Mouse (Mus musculus): ENCODE results near the gene Pik3cb. TPM values are rescaled to one million over a fixed set of nuclear protein-coding genes. Genes with fewer than 3 reads are reported as not detected.

Pik3cb gene
- polyA plus RNA-seq, 1 experiment from 2014 or later = 2.3 TPM

DNA sequence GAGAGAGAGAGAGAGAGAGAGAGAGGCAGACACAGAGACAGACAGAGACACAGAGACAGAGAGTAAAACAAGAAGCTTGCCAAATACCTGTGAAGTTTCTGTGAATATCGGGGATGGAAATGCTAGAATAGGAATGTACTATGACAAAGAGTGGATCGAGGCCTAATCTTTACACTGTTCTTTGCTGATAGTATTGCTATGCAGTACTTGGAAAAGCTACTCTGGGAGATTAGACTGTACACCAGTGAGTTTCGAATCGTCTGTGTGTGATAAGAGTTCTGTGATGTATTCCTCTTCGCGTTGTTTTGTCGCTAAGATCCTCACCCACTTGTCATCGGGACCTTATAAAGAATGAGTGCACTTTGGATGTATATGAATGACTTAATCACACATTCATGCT lies 1.2 kb upstream of the Pik3cb start:
- ATAC-seq (ENCODE audit: low FRiP score, low read depth) = no peak
- no peak overlapping the region for H3K27ac ChIP-seq
- H3K4me2 ChIP-seq (replicated peaks) = no peak overlapping the region
- H3K27me3 ChIP-seq (replicated peaks) = no peaks in the 10 kb centered on the region; the same call in 1 of the 2 replicates
- 80% methylated on average over 8 of the region's 8 CpGs for WGBS
- H3K9ac ChIP-seq = no peak overlapping the region
- no peaks in the 10 kb centered on the region for H3K9me3 ChIP-seq
- no peaks in the 10 kb centered on the region for H3K36me3 ChIP-seq
- peaks cover 13% of the 10 kb centered on the region for H3K4me1 ChIP-seq
- no peak overlapping the region for H3K4me3 ChIP-seq

DNA sequence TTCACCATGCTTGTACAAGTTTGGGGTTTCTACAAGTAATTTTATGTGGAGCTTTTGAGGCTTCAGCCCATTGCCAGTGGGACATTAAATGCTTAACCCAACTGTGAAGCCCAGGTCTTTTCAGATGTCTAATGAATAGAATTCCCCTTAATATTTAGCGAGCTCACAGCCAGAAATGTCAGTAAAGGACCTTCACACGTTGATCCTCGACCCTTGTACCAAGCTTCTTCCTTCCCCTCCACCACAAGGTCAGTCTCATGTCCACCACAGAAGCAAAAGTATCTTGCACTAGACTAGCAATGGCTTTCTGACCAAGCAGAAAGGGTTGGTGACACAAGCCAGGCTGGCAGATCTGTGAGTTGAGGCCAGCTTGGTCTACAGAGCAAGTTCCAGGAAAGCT lies 750 bp upstream of the Pik3cb start:
- no peak overlapping the region for H3K4me3 ChIP-seq

DNA sequence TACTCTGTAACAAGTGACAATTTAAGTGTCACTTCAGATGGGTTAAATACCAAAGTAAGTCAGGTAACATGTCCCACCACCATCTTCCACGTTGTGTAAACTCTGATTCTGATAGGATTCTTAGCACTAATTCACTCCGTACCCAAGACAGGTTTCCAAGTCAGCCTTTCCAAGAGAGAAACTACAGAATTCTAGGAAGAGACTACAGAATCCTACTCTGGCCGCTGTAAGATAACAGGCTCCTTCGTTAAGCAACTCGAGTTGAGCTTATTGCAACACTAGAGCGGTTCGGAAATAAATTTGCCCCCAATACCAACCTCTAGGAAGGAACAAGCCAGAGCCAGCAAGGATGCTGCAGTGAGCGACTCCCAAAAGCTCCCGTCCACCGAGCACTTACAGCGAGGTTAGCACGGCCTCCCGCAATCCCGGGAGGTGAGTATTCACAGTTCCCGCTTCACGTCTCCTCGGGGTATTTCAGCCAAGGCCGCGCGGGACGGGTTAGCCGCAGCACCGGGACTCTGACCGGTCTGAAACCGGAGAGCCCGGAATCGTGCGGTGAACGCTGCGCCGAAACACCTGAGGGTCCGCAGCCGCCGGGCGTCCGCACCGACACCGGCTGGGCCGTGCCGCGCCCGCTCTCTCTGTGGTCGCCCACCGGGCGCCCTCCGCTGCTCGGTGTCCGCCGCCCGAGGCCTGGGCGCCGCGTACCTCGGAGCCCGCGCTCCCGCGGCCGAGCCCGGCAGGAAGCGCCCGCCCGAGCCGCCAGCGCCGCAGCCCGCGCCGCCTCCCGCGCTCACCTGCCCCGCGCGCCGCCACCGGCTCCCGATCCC lies 1.0 kb downstream of the Pik3cb start:
- H3K4me1 ChIP-seq = peaks cover 13% of the 10 kb centered on the region
- peak overlapping the region; percentile 73 for H3K4me2 ChIP-seq (replicated peaks)
- ATAC-seq (ENCODE audit: low FRiP score, low read depth) = peak; percentile 81
- peak overlapping the region; percentile 84 for H3K4me3 ChIP-seq
- H3K36me3 ChIP-seq = no peaks in the 10 kb centered on the region
- H3K27me3 ChIP-seq (replicated peaks) = no peaks in the 10 kb centered on the region; the same call in 1 of the 2 replicates
- H3K9me3 ChIP-seq = no peaks in the 10 kb centered on the region
- under 1% methylated on average over 77 of the region's 77 CpGs for WGBS
- peak overlapping the region; percentile 86 for H3K9ac ChIP-seq
- H3K27ac ChIP-seq = peak overlapping the region; percentile 89

More for the DNA sequence above, 750 bp upstream of the Pik3cb start:
- Histone ChIP-seq H3K9me3 (no peaks in the 10 kb centered on the region), H3K36me3 (no peaks in the 10 kb centered on the region), H3K9ac (no peak overlapping the region), H3K4me1 (peaks cover 13% of the 10 kb centered on the region), H3K27me3 (replicated peaks) (no peaks in the 10 kb centered on the region; the same call in 1 of the 2 replicates), H3K27ac (no peak overlapping the region), H3K4me2 (replicated peaks) (peak overlapping the region; percentile 73)
- ATAC-seq (ENCODE audit: low FRiP score, low read depth) = no peak
- WGBS = 39% methylated on average over 3 of the region's 3 CpGs

DNA sequence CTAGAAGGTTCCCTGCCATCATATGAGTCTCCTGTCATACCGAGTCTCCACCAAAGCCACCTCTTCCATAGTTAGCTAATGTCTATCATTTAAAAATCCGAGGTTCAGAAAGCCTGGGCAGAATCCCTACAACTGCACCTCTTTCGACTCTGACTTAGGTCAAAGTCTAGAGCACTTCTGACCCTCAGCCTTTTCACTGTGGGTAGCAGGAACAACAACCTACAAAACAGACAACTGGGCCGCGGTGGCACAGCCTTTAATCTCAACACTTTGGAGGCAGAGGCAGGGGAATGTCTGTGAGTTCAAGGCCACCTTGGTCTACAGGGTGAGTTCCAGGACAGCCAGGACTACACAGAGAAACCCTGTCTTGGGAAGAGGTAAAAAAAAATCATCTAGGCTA lies 3.1 kb downstream of the Pik3cb start:
- no peak overlapping the region for H3K9ac ChIP-seq
- no peak for ATAC-seq (ENCODE audit: low FRiP score, low read depth)
- 86% methylated on average over 5 of the region's 5 CpGs for WGBS

DNA sequence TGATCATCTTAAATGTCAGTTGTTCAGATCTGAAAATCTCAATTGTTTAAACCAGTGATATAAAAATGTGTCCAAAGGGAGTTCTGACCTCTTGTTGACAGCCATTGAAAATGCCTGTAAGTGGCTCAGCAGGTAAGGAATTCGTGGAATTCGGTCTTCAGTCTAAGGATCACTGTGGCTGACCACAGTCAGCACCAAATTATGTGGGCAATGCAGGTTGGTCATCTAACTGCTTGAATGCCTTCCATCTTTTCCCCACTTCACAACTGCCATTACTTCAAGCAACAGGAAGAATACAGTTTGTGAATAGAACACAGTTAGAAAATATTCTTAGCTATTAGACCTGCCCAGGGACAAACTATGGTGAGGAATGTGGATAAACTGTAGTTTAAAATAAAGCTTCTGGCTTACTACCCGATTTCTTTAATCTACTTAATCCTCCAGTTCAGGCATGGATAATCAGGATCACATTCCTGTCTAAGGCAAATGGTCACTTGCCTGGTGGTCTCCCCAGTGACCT lies 8.4 kb downstream of the Pik3cb start:
- Histone ChIP-seq H3K4me3 (no peak overlapping the region), H3K4me2 (replicated peaks) (no peak overlapping the region), H3K27me3 (replicated peaks) (no peaks in the 10 kb centered on the region), H3K4me1 (no peaks in the 10 kb centered on the region), H3K36me3 (no peaks in the 10 kb centered on the region), H3K9ac (no peak overlapping the region), H3K9me3 (no peaks in the 10 kb centered on the region), H3K27ac (no peak overlapping the region)
- WGBS = 59% methylated on average over 3 of the region's 3 CpGs
- no peak for ATAC-seq (ENCODE audit: low FRiP score, low read depth)

More for the DNA sequence above, 3.1 kb downstream of the Pik3cb start:
- Histone ChIP-seq H3K36me3 (no peaks in the 10 kb centered on the region), H3K9me3 (no peaks in the 10 kb centered on the region), H3K27me3 (replicated peaks) (no peaks in the 10 kb centered on the region; the same call in 1 of the 2 replicates), H3K27ac (no peak overlapping the region), H3K4me2 (replicated peaks) (no peak overlapping the region), H3K4me1 (peaks cover 13% of the 10 kb centered on the region), H3K4me3 (no peak overlapping the region)

DNA sequence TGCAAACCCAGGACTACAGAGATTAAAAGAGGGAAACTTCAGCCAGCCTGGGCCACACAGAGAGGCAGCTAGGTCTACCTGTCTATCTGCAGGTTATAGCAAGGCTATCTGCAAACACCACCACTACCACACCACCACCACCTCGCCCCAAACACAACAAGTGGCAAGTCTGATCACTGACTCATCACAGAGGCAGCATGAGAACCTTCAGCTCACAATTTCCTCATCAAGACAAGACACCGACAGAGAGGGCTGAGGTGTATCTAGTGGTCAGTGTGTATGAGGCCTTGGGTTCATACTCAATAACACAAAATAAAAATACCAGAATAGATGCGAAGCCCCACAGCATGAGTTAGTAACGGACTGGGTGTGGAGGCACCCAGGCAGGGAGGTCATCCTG lies 9.3 kb downstream of the Pik3cb start:
- Histone ChIP-seq H3K4me3 (no peak overlapping the region), H3K4me1 (no peaks in the 10 kb centered on the region), H3K9ac (no peak overlapping the region), H3K9me3 (no peaks in the 10 kb centered on the region), H3K4me2 (replicated peaks) (no peak overlapping the region), H3K27ac (no peak overlapping the region), H3K27me3 (replicated peaks) (no peaks in the 10 kb centered on the region), H3K36me3 (no peaks in the 10 kb centered on the region)
- WGBS = 89% methylated on average over 4 of the region's 4 CpGs
- ATAC-seq (ENCODE audit: low FRiP score, low read depth) = no peak

DNA sequence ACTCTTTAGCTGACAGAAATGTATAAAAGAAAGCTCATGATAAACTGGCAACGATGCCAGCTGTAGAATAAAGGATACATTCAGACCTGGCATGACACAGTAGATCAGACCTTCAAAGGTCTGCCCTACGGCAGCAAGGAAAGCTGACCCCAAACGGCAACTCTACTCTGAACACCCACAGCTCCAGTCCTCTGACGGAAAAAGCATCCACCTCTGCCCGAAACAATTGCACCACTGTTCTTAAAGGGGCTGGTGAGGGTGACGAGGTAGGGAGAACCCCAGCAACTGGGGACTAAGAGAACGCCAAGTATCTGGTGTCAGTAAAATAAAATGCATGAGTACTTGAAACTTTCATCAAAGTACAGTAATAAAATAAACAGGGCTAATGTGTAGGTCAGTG lies 12.8 kb downstream of the Pik3cb start:
- ATAC-seq (ENCODE audit: low FRiP score, low read depth) = no peak
- no peak overlapping the region for H3K4me3 ChIP-seq
- no peak overlapping the region for H3K4me2 ChIP-seq (replicated peaks)
- no peaks in the 10 kb centered on the region for H3K27me3 ChIP-seq (replicated peaks)
- 78% methylated on average over 7 of the region's 7 CpGs for WGBS
- H3K9me3 ChIP-seq = no peaks in the 10 kb centered on the region
- H3K4me1 ChIP-seq = no peaks in the 10 kb centered on the region
- no peaks in the 10 kb centered on the region for H3K36me3 ChIP-seq
- H3K9ac ChIP-seq = no peak overlapping the region
- no peak overlapping the region for H3K27ac ChIP-seq

DNA sequence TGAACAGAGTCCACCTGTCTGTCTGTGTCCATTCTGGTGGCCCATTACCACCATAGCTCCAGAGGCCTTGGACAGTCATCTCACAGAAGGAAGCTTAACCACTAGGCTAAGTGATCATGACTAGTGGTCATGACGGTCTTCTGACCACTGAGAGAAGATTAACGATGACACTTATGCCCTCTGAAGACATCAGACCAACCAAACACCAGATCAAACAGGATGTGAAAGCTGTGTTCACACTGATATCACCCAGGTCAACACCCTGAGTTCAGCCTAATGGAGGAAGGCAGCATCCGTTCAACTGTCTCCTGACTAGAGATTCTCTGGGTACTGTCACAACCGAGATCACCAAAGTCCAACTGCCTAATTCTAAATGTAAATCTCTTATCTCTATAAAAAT lies 17.7 kb downstream of the Pik3cb start:
- Histone ChIP-seq H3K27ac (no peak overlapping the region), H3K4me2 (replicated peaks) (no peak overlapping the region), H3K36me3 (no peaks in the 10 kb centered on the region; the same call in 1 of the 2 replicates), H3K27me3 (replicated peaks) (no peaks in the 10 kb centered on the region), H3K4me3 (no peak overlapping the region), H3K9me3 (no peaks in the 10 kb centered on the region), H3K4me1 (no peaks in the 10 kb centered on the region), H3K9ac (no peak overlapping the region)
- 81% methylated on average over 4 of the region's 4 CpGs for WGBS
- no peak for ATAC-seq (ENCODE audit: low FRiP score, low read depth)

DNA sequence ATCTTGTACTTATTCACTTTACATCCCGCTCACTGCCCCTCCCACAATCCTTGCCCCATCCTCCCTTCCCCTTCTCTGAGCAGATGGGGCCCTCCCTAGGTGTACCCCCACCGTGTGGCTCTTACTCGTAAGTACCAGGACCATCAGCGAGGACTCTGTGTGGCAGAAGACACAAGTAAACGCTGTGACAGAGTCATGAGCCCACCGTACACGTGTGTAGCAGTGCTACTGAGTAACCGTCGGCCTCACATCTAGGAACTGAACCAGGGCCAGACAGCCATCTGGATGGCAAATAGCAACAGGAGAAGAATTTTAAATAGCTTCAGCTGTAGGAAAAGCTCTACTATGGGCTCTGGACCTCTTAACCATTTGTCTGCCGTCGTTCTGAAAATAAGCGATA lies 28.0 kb downstream of the Pik3cb start:
- no peak overlapping the region for H3K27ac ChIP-seq
- peak; percentile 58; the same call in 1 of the 2 replicates for ATAC-seq (ENCODE audit: low FRiP score, low read depth)
- WGBS = 72% methylated on average over 12 of the region's 12 CpGs

DNA sequence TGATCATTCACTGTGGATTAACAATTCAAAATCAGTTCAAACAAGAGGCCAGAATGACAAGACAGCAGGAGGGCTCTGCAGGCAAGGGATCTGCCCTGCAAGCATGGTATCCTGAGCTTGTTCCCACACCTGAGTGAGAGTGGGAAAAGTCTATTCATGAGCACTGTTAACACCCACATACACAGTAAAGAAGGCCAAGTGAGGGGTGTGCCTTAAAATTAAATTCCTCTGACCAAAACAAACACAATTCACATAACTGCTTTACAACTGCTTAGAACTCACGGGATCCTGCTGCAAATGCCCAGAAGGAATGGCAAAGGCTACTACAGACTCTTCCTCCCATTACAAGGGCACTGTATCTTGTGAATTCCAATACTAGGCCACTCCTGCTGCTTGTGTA lies 29.3 kb downstream of the Pik3cb start:
- Histone ChIP-seq H3K4me3 (no peak overlapping the region), H3K9ac (no peak overlapping the region), H3K9me3 (no peaks in the 10 kb centered on the region), H3K27me3 (replicated peaks) (no peaks in the 10 kb centered on the region), H3K4me2 (replicated peaks) (no peak overlapping the region), H3K4me1 (peaks cover 5% of the 10 kb centered on the region; the same call in 1 of the 2 replicates), H3K27ac (no peak overlapping the region), H3K36me3 (no peaks in the 10 kb centered on the region)
- WGBS = 23% methylated on average over 1 of the region's 1 CpGs
- ATAC-seq (ENCODE audit: low FRiP score, low read depth) = no peak

More for the DNA sequence above, 28.0 kb downstream of the Pik3cb start:
- no peaks in the 10 kb centered on the region for H3K36me3 ChIP-seq
- no peaks in the 10 kb centered on the region for H3K27me3 ChIP-seq (replicated peaks)
- H3K9me3 ChIP-seq = no peaks in the 10 kb centered on the region
- peaks cover 5% of the 10 kb centered on the region; the same call in 1 of the 2 replicates for H3K4me1 ChIP-seq
- no peak overlapping the region for H3K4me2 ChIP-seq (replicated peaks)
- no peak overlapping the region for H3K9ac ChIP-seq
- no peak overlapping the region for H3K4me3 ChIP-seq

DNA sequence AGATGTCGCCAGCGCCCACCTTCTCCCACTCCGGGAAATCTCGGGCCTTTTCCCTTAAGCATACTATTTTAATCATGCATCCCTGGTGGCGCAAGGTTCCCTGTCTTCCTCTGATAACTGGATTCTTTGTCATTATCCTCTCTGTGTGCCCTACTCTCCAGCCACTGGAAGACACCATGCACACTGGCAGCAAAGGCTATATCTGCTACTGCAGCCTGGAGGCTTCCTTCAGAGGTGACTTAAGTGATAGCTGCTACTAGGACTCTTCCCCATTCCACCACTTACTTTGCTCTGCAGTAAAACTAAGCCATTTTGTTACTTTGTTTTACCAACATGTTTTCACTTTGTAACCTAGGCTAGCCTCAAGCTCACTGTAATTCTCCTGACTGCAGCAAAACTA lies 30.2 kb downstream of the Pik3cb start:
- Histone ChIP-seq H3K4me1 (peaks cover 5% of the 10 kb centered on the region; the same call in 1 of the 2 replicates), H3K27me3 (replicated peaks) (no peaks in the 10 kb centered on the region), H3K27ac (no peak overlapping the region), H3K9ac (no peak overlapping the region), H3K4me2 (replicated peaks) (no peak overlapping the region), H3K4me3 (no peak overlapping the region), H3K36me3 (peaks cover 6% of the 10 kb centered on the region), H3K9me3 (no peaks in the 10 kb centered on the region)
- ATAC-seq (ENCODE audit: low FRiP score, low read depth) = no peak
- WGBS = 66% methylated on average over 5 of the region's 5 CpGs

DNA sequence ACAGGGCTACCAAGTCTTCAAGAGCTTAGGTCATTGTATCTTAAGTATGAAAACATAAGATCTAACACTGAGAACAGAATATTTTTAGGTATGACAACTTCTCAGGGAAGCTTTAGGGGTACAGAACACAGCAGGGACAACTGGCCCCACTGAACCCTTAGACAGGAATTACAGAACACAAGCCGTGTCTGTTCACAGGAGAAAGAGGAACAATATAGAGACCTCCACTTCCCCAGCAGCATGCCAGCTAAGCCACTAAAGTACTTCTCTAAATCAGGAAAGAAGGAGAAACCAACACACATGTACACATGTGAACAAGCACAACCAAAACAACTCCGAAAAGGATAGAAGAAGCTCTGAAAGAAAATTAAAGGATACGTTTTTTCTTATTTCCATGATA lies 30.8 kb downstream of the Pik3cb start:
- no peak for ATAC-seq (ENCODE audit: low FRiP score, low read depth)
- H3K27me3 ChIP-seq (replicated peaks) = no peaks in the 10 kb centered on the region
- H3K9me3 ChIP-seq = no peaks in the 10 kb centered on the region
- H3K36me3 ChIP-seq = peaks cover 9% of the 10 kb centered on the region
- 79% methylated on average over 3 of the region's 3 CpGs for WGBS
- no peak overlapping the region for H3K4me3 ChIP-seq
- H3K4me1 ChIP-seq = peaks cover 5% of the 10 kb centered on the region; the same call in 1 of the 2 replicates
- H3K4me2 ChIP-seq (replicated peaks) = no peak overlapping the region
- no peak overlapping the region for H3K27ac ChIP-seq
- no peak overlapping the region for H3K9ac ChIP-seq

Measured in neural tube, embryonic 12.5 days (tissue).